Mouse (Mus musculus) T-helper 2 cell (primary cell): ENCODE data around the gene Nid1.
"Not testable (repeated sequence)": the region's sequence is repeated elsewhere in the genome, so short reads cannot be mapped to it uniquely, and the experiment has no call there.

Source experiments
- in situ Hi-C: fragments of 300-600 bp; cut with MboI, MseI; formaldehyde crosslinking; loops from one replicate; pipeline ENCODE4 v1.15.1; 2025; ENCODE audit warnings: high pct_unique_total_duplicates

Nid1 gene

GRCm38 (mm10) chr13:13437460-13438015, at the start of gene Nid1:
Gene Nid1 (plus strand): TSS chr13:13437551.
- in situ Hi-C loops: not testable (repeated sequence)

- in situ Hi-C loops: loop anchor here (25.0 kb wide), 1 partner anchor 931 kb away; the partner anchor contains the start of gene Lgals8
Measured at GRCm38 (mm10) chr13:13393228-13394095, 43.9 kb upstream of the Nid1 start, which contains the start of gene Gpr137b. Gene Gpr137b (minus strand): TSS chr13:13394014.

GRCm38 (mm10) chr13:13394096-13394395, 43.3 kb upstream of the Nid1 start:
- in situ Hi-C loops: loop anchor here (25.0 kb wide), 1 partner anchor 932 kb away; the partner anchor contains the start of gene Lgals8

- in situ Hi-C loops: not testable (repeated sequence)
Measured at GRCm38 (mm10) chr13:13400851-13401250, 36.5 kb upstream of the Nid1 start.

GRCm38 (mm10) chr13:13402818-13403217, 34.5 kb upstream of the Nid1 start:
- in situ Hi-C loops: not testable (repeated sequence)

GRCm38 (mm10) chr13:13403366-13403765, 34.0 kb upstream of the Nid1 start:
- in situ Hi-C loops: not testable (repeated sequence)

GRCm38 (mm10) chr13:13403839-13404238, 33.5 kb upstream of the Nid1 start:
- in situ Hi-C loops: not testable (repeated sequence)

- in situ Hi-C loops: loop anchor here (5.0 kb wide), 1 partner anchor 737 kb away; no protein-coding TSS in a partner anchor
Measured at GRCm38 (mm10) chr13:13404517-13405155, 32.7 kb upstream of the Nid1 start.

- in situ Hi-C loops: loop anchor here (5.0 kb wide), 1 partner anchor 738 kb away; no protein-coding TSS in a partner anchor
Measured at GRCm38 (mm10) chr13:13405511-13405910, 31.8 kb upstream of the Nid1 start.

- in situ Hi-C loops: loop anchor here (5.0 kb wide), 1 partner anchor 52 kb away; no protein-coding TSS in a partner anchor
Measured at GRCm38 (mm10) chr13:13414206-13414605, 23.1 kb upstream of the Nid1 start.

- in situ Hi-C loops: not testable (repeated sequence)
Measured at GRCm38 (mm10) chr13:13415120-13416006, 22.0 kb upstream of the Nid1 start.

- in situ Hi-C loops: not testable (repeated sequence)
Measured at GRCm38 (mm10) chr13:13416007-13416337, 21.4 kb upstream of the Nid1 start.

GRCm38 (mm10) chr13:13418859-13419258, 18.5 kb upstream of the Nid1 start:
- in situ Hi-C loops: not testable (repeated sequence)

- in situ Hi-C loops: not testable (repeated sequence)
Measured at GRCm38 (mm10) chr13:13423301-13423700, 14.1 kb upstream of the Nid1 start.

GRCm38 (mm10) chr13:13436161-13436560, 1.2 kb upstream of the Nid1 start:
- in situ Hi-C loops: not testable (repeated sequence)

- in situ Hi-C loops: not testable (repeated sequence)
Measured at GRCm38 (mm10) chr13:13438112-13438953, 982 bp downstream of the Nid1 start.

GRCm38 (mm10) chr13:13445601-13446000, 8.2 kb downstream of the Nid1 start:
- in situ Hi-C loops: not testable (repeated sequence)

- in situ Hi-C loops: not testable (repeated sequence)
Measured at GRCm38 (mm10) chr13:13446711-13447443, 9.5 kb downstream of the Nid1 start.

- in situ Hi-C loops: not testable (repeated sequence)
Measured at GRCm38 (mm10) chr13:13449981-13450380, 12.6 kb downstream of the Nid1 start.

- in situ Hi-C loops: not testable (repeated sequence)
Measured at GRCm38 (mm10) chr13:13450931-13451330, 13.6 kb downstream of the Nid1 start.
